Mouse (Mus musculus) forebrain, postnatal 0 days (tissue): Measurements from ENCODE around the gene Olfr1220. TPM values are rescaled to one million over a fixed set of nuclear protein-coding genes. Genes with fewer than 3 reads are reported as not detected.

Source experiments
- ATAC-seq: fragments of 200-750 bp; cut with Nextera tagmentation; 2 replicates; pipeline ENCODE4 v1.8.0; 2017; ENCODE audit warnings: mild to moderate bottlenecking, moderate library complexity
- DNase-seq: peaks from one replicate; pipeline ENCODE4 v3.0.0-alpha.2; 2015
- H3K27ac ChIP-seq: fragments of 300-500 bp; sonication (generic); 2 replicates; pipeline ENCODE4 v1.5.1; 2014; ENCODE audit warnings: low read depth, mild to moderate bottlenecking, antibody characterized with exemption, low read length, moderate library complexity, mixed read lengths
- H3K27me3 ChIP-seq: fragments of 300-500 bp; sonication (generic); 2 replicates; pipeline ENCODE4 v1.6.1; 2014; ENCODE audit warnings: mild to moderate bottlenecking, low read length, mixed read lengths; ENCODE audit not compliant: insufficient read depth
- H3K36me3 ChIP-seq: fragments of 300-500 bp; sonication (generic); 2 replicates; pipeline ENCODE4 v1.6.1; 2014; ENCODE audit warnings: mild to moderate bottlenecking, moderate library complexity; ENCODE audit not compliant: insufficient read depth
- H3K4me1 ChIP-seq: fragments of 300-500 bp; sonication (generic); 2 replicates; pipeline ENCODE4 v1.6.1; 2014; ENCODE audit warnings: antibody characterized with exemption; ENCODE audit not compliant: insufficient read depth
- H3K4me2 ChIP-seq: fragments of 300-500 bp; sonication (generic); 2 replicates; pipeline ENCODE4 v1.6.1; 2014; ENCODE audit warnings: low read depth, mild to moderate bottlenecking, moderate library complexity
- H3K4me3 ChIP-seq: fragments of 300-500 bp; sonication (generic); 2 replicates; pipeline ENCODE4 v1.5.1; 2014; ENCODE audit warnings: low read depth, low read length, mixed read lengths
- H3K9ac ChIP-seq: fragments of 300-500 bp; sonication (generic); 2 replicates; pipeline ENCODE4 v1.6.1; 2014; ENCODE audit warnings: mild to moderate bottlenecking
- H3K9me3 ChIP-seq: fragments of 300-500 bp; sonication (generic); 2 replicates; pipeline ENCODE4 v1.6.1; 2016; ENCODE audit warnings: low read length
- CTCF ChIP-seq: sonication (generic); IDR thresholded peaks from 2 replicates; pipeline ENCODE4 v1.5.1; 2016; ENCODE audit warnings: antibody characterized with exemption, control low read depth, low read depth
- WGBS: fragments of 180-500 bp; shearing (Covaris S2); extraction: QIAGEN DNeasy Blood & Tissue Kit; methylation state at CpG from one replicate; pipeline ENCODE4 v1.1.7; 2014; 5-methylcytosine and 5-hydroxymethylcytosine counted together
- polyA plus RNA-seq: library from polyadenylated mRNA; unstranded; fragments of >200 nt; fragmentation: Nextera tagmentation; extraction: Ambion mirVana; gene quantifications from 2 replicates; pipeline ENCODE4 v1.2.1, GENCODE M21; 2015
- total RNA-seq: library from RNA; depleted of rRNA; stranded (reverse); fragments of >200 nt; gene quantifications from 2 replicates; pipeline ENCODE4 v1.2.3, GENCODE M21; 2014; rRNA removed

Olfr1220 gene
- total RNA-seq (not detected in 2 replicates), polyA plus RNA-seq (not detected in 2 replicates)

DNA sequence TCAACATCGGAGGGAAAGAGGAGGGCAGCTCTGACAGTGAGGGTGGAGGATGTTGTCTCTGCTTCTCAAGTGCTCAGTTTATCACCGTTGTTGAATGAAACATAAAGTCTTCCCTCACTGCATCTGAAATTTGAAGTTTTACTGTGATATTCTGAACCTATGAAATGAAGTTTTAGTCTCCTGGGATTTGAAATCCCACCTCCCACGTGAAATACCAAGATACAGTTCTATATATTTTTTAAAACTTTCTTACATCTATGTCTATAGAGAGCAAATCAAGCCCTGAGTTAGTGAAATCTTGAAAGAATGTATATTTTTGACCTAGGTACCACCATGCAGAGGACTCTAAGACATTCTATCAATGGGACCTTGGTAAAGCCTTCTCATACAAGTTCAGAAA, at the start of gene Olfr1220:
Olfr1220 (minus strand) TSS at position 101 of the 400 bp plus-strand sequence.
- ATAC-seq (no peak), DNase-seq (no peak)
- no peak for TF ChIP-seq CTCF
- H3K4me2 ChIP-seq: no peak within 1 kb of the TSS
- no peak within 1 kb of the TSS for H3K4me3 ChIP-seq
- H3K27me3 ChIP-seq: no peaks in the 10 kb centered on the region
- no peak within 1 kb of the TSS for H3K9ac ChIP-seq
- H3K4me1 ChIP-seq: no peaks in the 10 kb centered on the region
- H3K9me3 ChIP-seq: no peaks in the 10 kb centered on the region
- no peak within 1 kb of the TSS for H3K27ac ChIP-seq
- H3K36me3 ChIP-seq: no peaks in the 10 kb centered on the region
- 74% methylated on average over 3 of the region's 3 CpGs for WGBS

GRCm38 (mm10) chr2:89151460-89151859, 44.8 kb upstream of the Olfr1220 start, which contains the start of gene Olfr1223:
Olfr1223 (minus strand) TSS chr2:89151560.
- ATAC-seq: no peak
- Histone ChIP-seq H3K9ac (no peak within 1 kb of the TSS), H3K36me3 (no peaks in the 10 kb centered on the region), H3K27me3 (no peaks in the 10 kb centered on the region), H3K27ac (no peak within 1 kb of the TSS), H3K4me1 (no peaks in the 10 kb centered on the region), H3K9me3 (no peaks in the 10 kb centered on the region), H3K4me3 (no peak within 1 kb of the TSS), H3K4me2 (no peak within 1 kb of the TSS)
- 87% methylated on average over 1 of the region's 1 CpGs for WGBS
- TF ChIP-seq CTCF: no peak
- DNase-seq: no peak

GRCm38 (mm10) chr2:89132954-89133353, 26.3 kb upstream of the Olfr1220 start, which contains the start of gene Olfr1222:
Olfr1222 (minus strand) TSS chr2:89133054.
- TF ChIP-seq CTCF: no peak
- Histone ChIP-seq H3K9ac (no peak within 1 kb of the TSS), H3K4me1 (no peaks in the 10 kb centered on the region), H3K27ac (no peak within 1 kb of the TSS), H3K9me3 (no peaks in the 10 kb centered on the region), H3K27me3 (no peaks in the 10 kb centered on the region), H3K4me3 (no peak within 1 kb of the TSS), H3K4me2 (no peak within 1 kb of the TSS), H3K36me3 (no peaks in the 10 kb centered on the region)
- no peak for DNase-seq
- WGBS: 82% methylated on average over 3 of the region's 3 CpGs
- ATAC-seq: no peak

GRCm38 (mm10) chr2:89117183-89117582, 10.5 kb upstream of the Olfr1220 start, which contains the start of gene Olfr1221:
Olfr1221 (minus strand) TSS chr2:89117283.
- no peak within 1 kb of the TSS for H3K4me3 ChIP-seq
- no peaks in the 10 kb centered on the region for H3K27me3 ChIP-seq
- H3K4me2 ChIP-seq: no peak within 1 kb of the TSS
- H3K9ac ChIP-seq: no peak within 1 kb of the TSS
- H3K36me3 ChIP-seq: no peaks in the 10 kb centered on the region
- DNase-seq (no peak), ATAC-seq (no peak)
- H3K9me3 ChIP-seq: no peaks in the 10 kb centered on the region
- H3K4me1 ChIP-seq: no peaks in the 10 kb centered on the region
- WGBS: 94% methylated on average over 2 of the region's 2 CpGs
- H3K27ac ChIP-seq: no peak within 1 kb of the TSS
- TF ChIP-seq CTCF: no peak

GRCm38 (mm10) chr2:89105651-89106050, 984 bp downstream of the Olfr1220 start:
- DNase-seq (no peak), ATAC-seq (no peak)
- Histone ChIP-seq H3K27me3 (no peaks in the 10 kb centered on the region), H3K36me3 (no peaks in the 10 kb centered on the region), H3K9me3 (no peaks in the 10 kb centered on the region), H3K4me3 (no peak overlapping the region), H3K9ac (no peak overlapping the region), H3K4me2 (no peak overlapping the region), H3K27ac (no peak overlapping the region), H3K4me1 (no peaks in the 10 kb centered on the region)
- TF ChIP-seq CTCF: no peak

DNA sequence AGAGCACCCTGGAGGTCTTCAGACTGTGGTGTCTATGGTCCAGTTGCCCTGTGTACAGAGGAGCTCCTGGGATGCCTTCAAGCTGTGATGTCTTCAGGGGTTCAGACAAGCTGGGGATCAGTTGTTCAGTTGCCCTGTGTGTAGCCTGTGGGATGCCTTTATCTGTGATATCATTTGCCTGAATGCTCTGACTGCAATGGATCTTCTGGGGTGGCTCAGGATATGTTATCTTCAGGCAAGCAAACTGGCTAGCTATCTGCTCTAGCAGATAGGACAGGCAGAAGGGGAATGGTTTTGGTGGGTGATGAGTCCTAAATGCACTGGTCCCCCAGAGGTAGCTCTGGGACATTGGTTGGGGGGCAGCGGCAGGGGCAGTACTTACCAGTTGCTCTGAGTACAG, 12.8 kb downstream of the Olfr1220 start:
- Histone ChIP-seq H3K4me3 (no peak overlapping the region), H3K27ac (no peak overlapping the region), H3K9ac (no peak overlapping the region), H3K9me3 (no peaks in the 10 kb centered on the region), H3K4me2 (no peak overlapping the region), H3K36me3 (no peaks in the 10 kb centered on the region), H3K4me1 (no peaks in the 10 kb centered on the region), H3K27me3 (no peaks in the 10 kb centered on the region)
- ATAC-seq: no peak
- DNase-seq: no peak
- WGBS: 100% methylated on average over 1 of the region's 1 CpGs
- no peak for TF ChIP-seq CTCF

GRCm38 (mm10) chr2:89083413-89083812, 23.2 kb downstream of the Olfr1220 start, which contains the start of gene Olfr1219:
Olfr1219 (minus strand) TSS chr2:89083513.
- no peak within 1 kb of the TSS for H3K27ac ChIP-seq
- H3K4me3 ChIP-seq: no peak within 1 kb of the TSS
- no peak for TF ChIP-seq CTCF
- H3K27me3 ChIP-seq: no peaks in the 10 kb centered on the region
- H3K9ac ChIP-seq: no peak within 1 kb of the TSS
- H3K4me2 ChIP-seq: no peak within 1 kb of the TSS
- H3K9me3 ChIP-seq: no peaks in the 10 kb centered on the region
- 57% methylated on average over 1 of the region's 1 CpGs for WGBS
- DNase-seq (no peak), ATAC-seq (no peak)
- no peaks in the 10 kb centered on the region for H3K4me1 ChIP-seq
- H3K36me3 ChIP-seq: no peaks in the 10 kb centered on the region
